Mouse (Mus musculus) megakaryocyte, embryonic 14.5 days (primary cell): ENCODE data around the gene Nfib.

Experiments used
- FLI1 ChIP-seq: IDR thresholded peaks from 2 replicates; pipeline ENCODE4 v1.6.1; 2012; ENCODE audit warnings: low read length, inconsistent platforms, mixed read lengths
- GATA1 ChIP-seq: IDR thresholded peaks from 3 replicates; pipeline ENCODE4 v1.6.1; 2012; ENCODE audit warnings: mixed read lengths, low read length, inconsistent platforms, borderline replicate concordance

GRCm38 (mm10) chr4:82609676-82610075, 95.9 kb downstream of the Nfib start:
- TF ChIP-seq GATA1 (no peak), FLI1 (no peak)
